Mouse (Mus musculus): ENCODE measurements around the gene 1700012B07Rik.

- TF ChIP-seq GATA1 (IDR thresholded peaks at IDR 0.05; ENCODE audit: low read depth, low read length) (no peak), CTCF (IDR thresholded peaks at IDR 0.05 in 2 of 3, conservative IDR thresholded peaks at IDR 0.05 in 1 of 3; ENCODE audit: control insufficient read depth in 1 of 3, insufficient read depth in 1 of 3, low read depth in 2 of 3, low read length in 3 of 3, poor library complexity in 1 of 3, severe bottlenecking in 1 of 3) (no peak), MXI1 (IDR thresholded peaks at IDR 0.05; ENCODE audit: low read depth, low read length) (no peak), POLR2A (IDR thresholded peaks at IDR 0.05; ENCODE audit: control insufficient read depth in 1 of 2, insufficient read depth in 1 of 2, low read depth in 1 of 2, low read length in 2 of 2, poor library complexity in 1 of 2) (no peak), NELFE (IDR thresholded peaks at IDR 0.05; ENCODE audit: low read depth, low read length) (no peak), NRF1 (IDR thresholded peaks at IDR 0.05; ENCODE audit: insufficient read depth, low read depth, low read length, poor library complexity, severe bottlenecking) (no peak), POLR2AphosphoS2 (IDR thresholded peaks at IDR 0.05; ENCODE audit: low read length) (no peak), POLR2AphosphoS5 (IDR thresholded peaks at IDR 0.05; ENCODE audit: borderline replicate concordance, low read depth, low read length) (no peak), ETS1 (IDR thresholded peaks at IDR 0.05; ENCODE audit: low read depth, low read length) (no peak)
These were observed 67.8 kb downstream of the 1700012B07Rik start for GRCm38 (mm10) chr11:109760063-109760462.
